Mouse (Mus musculus) c-Kit-positive CD71-positive TER-119-positive erythroid progenitor cells, embryonic 14.5 days (primary cell): ENCODE measurements around the gene Cxcl14.

Experiments used
- DNase-seq: peaks from one replicate; pipeline ENCODE4 v3.0.0-alpha.2; 2013; ENCODE audit warnings: low spot score

The Cxcl14 gene

DNA sequence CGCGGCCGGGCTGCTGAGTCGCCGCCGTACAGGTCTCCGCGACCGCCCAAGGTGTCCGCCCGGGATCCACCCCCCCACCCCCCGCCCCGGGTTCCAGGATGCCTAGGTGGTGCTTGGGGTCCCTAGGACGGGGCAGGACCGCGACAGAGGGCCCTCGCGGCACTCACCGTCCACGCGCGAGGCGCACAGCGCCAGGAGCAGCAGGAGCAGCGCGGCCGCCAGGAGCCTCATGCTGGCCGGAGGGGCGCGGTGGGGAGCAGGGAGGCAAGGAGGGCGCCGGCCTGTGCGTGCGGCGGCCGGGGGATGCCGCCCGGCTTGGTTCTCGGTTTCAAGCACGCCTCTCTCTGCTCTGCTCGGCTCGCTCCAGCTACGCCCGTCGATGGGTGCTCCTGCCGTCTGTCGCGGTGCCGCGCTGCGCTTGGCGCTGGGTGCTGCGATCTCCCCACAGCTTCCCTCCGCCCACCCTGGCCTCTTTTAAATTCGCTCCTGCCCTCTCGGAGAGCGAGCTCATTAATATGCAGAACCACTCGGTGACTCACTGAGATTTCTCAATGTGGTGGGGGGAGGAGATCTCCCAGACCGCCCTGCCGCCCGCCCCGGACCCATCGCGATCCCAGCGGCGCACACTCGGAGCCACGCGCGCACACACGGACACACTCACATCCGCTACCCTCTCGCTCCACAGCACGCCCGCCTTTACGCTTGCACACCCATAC, at the start of gene Cxcl14:
TSS of gene Cxcl14 (minus strand) at position 609 of the 716 bp plus-strand sequence.
- DNase-seq: no peak

DNA sequence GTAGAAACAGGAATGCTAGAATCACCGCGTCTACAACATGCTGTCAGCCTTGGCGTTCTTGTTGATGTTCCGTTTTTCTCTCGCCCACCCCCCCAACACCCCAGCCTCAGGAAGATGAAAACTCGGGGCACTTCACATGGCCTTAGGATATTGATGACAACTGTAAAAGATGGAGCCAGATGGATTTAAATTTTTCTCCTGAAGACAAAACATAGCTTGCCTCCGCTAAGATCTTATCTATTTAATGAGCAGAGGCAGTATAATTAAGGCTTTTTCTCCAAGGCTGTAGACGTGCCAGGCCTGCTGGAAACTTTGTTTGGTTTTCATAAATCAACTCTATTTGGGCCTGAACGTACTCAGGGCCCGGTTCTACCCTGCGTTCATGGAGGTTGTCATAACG, 48.0 kb upstream of the Cxcl14 start:
- no peak for DNase-seq

DNA sequence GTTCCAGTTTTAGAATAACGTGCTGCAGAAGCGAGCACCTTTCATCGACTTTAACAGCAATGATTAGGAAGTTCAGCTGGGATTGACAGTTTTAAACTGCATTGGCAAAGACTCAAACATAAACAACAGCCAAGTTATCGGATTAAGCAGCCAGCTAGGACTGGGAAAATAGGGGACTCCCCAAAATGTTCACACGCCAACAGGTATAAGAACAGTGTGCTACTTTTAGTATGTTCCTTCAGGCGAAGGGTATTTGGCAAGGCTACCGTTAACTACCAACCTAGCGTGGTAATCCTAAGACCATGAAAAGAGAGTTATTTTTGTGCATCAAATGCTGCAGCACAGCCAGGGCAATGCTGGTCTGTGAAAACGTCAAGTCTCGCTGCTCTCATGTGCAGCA, 46.1 kb upstream of the Cxcl14 start:
- no peak for DNase-seq

DNA sequence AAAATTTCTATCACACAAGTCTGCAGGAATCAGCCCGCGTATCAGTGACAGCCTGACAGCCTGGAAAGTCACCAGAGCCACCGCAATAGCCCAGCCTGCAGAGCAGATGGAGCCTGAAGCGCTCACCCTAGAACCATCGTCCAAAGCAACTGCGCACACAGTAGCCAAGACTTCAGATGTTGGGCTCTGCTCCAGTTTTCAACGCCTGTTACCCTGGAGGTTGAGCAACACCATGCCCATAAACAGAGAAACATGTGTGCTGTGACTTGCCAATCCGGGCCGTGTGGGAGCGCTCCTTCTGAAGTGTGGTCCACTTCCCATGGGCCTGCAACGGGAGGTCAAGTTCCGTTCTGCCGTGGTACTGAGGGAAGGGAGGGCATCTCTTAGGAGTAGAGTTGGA, 44.2 kb upstream of the Cxcl14 start:
- no peak for DNase-seq

DNA sequence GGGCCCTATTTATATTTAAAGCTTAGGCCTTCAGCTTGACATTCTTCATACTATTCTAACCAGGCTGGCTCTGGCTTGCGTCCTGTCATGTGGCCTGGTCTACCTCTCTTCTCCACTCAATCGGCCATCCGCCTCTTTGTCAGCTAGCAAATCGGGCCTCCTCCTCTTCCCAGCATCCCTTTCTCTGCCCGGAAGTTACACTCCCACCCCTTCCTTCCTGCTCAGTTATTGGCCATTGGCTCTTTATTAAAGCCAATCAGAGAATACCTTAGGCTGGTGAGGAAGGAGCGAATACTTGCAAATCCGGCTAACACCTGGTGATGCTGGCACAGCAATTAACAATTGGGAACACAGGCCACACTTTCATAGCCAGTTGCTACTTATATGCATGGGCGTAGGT, 43.5 kb upstream of the Cxcl14 start:
- DNase-seq: no peak

DNA sequence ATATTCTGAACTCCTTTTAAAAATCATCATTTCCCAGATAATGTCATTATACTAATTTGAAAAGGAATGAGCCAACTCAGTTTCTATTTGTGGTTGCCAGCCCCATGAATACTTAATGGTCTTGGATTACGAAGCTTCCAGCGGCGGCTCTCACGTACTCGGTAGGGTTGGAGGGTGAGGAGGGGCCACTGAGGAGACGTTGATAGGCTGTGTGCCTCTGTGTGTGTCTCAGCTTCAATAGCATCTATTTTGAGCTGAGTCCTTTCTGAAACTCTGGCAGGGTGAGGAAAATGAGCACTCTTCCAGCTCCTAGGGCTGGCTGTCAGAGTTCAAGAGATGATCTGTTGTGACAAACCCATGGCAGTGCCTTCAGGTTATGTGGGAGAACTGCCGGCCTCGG, 40.6 kb upstream of the Cxcl14 start:
- no peak for DNase-seq

DNA sequence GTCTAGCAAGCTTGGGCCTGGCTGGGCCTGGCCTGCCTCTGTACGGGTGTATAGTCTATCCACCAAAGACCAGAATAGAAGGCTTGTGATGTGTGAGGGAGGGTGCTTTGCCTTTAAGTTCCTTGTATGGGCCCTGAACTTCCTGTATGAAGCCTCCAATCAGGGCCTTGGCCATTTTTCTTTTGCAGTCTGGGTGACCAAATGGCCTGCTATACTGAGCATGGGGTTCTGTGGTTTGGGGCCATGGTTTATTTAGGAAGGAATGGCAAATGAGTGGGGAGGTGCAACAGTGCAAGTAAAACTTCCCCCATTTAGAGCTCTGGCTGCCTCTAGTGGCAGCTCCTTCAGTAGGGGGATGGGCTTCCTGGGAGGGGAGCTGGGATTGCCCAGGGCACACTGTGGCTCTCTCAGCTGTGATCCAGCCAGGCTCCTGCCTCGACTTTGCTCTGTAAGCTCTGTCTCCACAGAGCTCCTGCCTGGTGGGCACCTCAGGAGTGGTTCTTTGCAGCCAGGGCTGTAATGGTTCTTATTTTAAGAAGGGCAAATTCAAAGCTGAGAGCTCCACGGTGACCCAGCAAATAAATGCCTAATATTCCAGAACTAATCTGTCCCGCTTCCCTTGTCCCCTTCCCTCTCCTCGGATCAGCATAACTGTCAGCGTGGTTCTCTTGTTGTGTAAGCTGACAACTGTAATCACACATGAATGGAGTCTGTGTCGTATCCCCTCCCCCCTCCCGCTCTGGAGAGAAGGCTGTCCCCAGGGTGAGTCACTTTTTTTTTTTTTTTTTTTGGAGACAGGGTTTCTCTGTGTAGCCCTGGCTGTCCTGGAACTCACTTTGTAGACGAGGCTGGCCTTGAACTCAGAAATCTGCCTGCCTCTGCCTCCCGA, 38.7 kb upstream of the Cxcl14 start:
- no peak for DNase-seq

DNA sequence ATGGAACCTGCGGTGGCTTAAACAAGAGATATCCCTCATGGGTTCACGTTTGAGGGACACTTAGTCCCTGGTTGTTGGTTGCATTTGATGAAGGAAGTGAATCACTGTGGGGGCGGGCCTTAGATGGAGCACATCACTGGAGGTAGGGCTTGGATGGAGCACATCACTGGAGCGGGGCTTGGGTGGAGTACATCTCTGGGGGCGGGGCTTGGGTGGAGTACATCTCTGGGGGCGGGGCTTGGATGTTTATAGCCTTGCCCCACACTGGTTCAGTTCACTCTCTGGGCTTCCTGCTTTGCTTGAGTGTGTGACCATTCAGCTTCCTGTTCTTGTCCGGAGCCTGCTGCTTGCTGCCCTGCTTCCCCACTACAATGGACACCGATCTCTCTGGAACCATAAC, 37.9 kb upstream of the Cxcl14 start:
- DNase-seq: peak; percentile 9

DNA sequence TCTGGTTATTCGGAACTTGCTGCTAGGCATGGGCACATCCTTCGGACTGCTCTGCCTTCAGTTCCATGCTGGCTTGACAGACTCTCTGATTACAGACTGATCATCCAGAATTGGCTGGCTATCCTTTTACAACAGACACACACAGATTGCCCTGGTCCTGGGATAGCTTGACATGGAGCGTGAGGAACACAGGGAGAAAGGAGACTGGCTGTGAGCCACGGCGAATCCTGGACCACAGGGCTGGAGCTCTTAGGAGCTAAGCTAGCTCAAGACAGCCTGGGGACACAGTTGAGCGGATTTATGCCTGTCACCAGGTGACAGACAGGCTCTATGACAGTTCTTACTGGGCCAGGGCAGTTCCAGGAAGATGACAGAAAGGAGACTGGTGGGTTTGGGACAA, 36.0 kb upstream of the Cxcl14 start:
- no peak for DNase-seq

DNA sequence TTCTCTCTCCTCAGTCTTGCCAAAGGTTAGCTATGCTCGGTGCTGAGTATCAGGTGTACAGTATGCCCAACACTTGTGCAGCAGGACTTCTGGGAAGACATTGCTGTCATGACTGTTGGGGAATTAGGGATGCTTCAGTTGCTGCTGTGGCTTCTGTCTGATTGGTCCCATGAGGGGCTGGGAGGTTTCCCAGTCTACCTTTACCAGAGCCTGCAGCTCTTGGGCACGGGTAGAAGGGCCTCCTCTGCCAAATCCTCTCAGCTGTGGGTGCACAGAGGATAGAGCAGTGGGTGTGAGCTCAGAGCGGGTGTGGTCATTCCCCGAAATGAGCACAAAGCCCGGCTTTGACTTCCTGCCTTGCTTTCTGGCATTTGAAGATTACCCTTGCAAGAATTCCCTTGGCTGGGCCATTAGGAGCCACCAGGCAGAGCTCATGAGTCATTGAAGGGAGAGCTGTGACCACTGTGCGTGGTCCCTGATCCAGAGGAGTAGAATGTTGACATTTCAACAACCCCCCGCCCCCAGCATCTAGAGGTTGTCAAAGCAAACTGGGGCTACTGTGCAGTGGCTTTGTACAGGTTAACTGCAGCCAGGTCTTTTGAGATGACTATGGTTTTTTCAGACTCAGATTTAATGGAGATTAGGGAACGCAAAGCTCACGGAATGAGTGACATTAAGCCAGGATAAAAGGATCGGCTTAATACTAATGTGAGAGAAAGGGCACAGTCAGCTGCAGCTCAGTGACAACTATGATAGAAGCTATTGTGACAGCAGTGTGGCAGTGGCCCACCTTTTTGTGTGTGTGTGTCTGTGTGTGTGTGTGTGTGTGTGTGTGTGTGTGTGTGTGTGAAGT, 34.5 kb upstream of the Cxcl14 start:
- DNase-seq: no peak

DNA sequence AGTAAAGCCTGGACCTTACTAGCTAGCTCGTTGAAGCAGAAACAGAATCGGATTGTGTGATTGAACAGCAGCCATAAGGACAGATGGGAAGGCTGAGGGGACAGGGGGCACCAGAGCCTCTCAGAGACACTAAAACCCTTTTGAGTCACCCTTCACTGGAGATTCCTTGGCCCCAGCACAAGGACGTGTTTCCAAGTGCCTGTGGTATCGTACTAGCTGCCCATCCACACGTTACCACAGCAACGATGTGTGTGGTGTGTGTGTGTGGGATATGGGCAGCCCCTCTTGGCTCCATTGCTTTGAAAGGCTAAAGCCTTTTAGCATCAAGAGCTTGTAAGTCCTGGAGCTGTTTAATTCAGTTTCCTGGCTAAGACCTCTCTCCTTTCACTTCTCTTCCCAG, 33.4 kb upstream of the Cxcl14 start:
- no peak for DNase-seq

DNA sequence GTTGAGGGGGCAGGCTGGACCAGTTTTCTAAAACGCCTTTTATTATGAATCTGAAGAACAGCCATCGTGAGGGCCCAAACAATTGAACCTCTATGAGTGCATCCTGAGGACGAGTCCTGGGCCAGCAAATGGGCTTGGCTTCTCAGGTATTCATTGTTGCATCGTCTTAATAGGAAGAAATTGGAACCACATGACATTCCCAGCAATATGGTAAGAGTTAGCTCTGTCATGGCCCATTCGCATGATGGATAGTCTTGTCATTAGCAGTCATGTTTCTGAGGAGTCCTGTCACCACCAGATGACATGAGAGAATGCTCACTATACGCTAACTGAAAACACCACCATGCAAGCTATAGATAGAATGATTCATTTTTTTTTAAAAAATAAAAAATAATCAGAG, 32.8 kb upstream of the Cxcl14 start:
- no peak for DNase-seq

DNA sequence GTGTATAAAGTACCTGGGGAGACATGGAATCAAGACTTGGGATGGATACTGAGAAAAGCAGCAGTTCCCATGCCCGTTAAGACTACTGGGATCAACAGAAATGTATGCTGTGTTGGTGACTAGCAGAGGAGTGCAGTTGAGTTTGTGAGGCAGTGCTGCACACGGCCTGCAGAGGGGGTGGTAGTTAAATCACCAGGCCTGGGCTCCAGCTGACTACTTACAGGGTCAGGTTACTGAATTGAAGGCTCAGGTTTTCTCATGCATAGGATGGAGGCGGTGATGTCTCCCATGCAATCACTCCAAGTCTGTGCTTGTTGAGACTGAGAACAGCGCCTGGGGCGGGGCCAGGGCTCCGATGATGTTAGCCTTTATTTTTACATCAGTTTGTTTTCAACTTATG, 31.4 kb upstream of the Cxcl14 start:
- DNase-seq: no peak

DNA sequence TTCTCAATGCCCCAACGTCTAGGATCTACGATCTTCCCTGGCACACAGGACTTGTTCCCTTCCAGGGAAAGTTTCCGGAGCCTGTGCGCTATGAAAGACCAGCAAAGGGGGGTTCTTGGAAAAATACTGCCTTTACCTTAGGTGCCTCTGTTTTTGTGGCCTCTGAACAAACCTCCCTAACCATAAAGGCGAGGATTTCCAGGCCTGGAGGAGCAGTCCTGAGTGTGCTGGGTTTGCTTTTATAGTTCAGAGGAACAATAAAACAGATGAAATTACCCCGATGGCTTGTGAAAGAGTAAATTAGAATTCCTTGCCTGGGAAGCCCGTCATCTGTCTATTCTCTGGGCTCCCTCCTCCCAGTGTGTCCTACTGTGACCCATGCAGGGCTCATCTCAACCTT, 25.3 kb upstream of the Cxcl14 start:
- DNase-seq: no peak

DNA sequence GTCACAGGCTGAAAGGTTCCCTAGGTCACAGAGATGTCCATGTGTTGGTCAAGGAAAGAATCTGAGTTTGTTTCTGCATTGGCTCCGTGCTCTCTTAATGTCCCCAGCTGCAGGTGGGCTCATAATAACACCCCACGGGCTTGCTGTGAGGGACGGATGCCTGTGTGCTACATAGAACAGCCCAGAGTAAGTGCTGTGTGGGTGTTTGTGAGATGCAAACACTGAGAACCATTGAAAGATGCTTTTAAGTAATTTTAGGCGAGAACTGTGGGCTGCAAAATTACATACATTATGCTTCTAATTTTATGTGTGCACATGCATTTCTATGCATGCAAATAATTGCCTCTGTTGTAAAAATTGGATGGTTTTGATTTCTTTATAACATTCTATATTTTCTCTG, 20.6 kb upstream of the Cxcl14 start:
- no peak for DNase-seq

DNA sequence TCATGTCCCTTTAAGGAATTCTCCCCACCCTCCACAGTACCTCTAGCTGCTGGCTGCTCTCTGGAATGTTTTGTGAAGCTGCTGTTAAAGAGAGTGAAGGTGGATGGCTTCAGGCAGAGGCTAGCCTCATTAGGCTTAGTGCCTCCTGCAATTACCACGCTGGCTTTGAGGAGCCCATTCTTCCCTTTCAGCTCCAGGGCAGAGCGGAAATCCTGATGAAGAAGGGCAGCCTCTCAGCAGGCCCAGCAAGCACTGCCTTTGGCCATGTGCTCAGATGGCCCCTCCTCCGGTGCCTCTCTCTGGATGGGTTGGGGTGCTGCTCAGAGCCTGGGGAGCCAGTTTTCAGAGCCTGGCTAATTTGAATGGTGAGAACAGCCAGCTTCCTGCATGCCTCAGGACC, 18.9 kb upstream of the Cxcl14 start:
- no peak for DNase-seq

DNA sequence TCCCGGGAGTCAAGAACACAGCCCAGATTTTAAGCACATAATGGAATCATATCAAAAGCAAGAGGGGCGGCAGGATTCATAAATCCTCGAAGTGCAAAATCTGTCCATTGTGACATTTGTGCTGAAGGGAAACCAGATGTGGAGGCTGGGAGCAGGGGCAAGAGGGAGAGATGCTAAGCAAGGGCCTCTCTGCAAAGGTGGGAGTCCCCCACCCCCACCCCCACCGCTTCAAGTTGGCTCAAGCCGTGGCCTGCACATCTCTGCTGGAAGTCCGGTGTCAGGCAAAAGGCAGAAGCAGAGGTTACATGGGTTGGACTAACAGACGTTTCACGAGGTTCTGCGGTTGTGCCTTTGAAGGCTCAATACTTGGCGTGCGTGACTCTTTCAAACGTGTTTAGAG, 8.7 kb upstream of the Cxcl14 start:
- no peak for DNase-seq

DNA sequence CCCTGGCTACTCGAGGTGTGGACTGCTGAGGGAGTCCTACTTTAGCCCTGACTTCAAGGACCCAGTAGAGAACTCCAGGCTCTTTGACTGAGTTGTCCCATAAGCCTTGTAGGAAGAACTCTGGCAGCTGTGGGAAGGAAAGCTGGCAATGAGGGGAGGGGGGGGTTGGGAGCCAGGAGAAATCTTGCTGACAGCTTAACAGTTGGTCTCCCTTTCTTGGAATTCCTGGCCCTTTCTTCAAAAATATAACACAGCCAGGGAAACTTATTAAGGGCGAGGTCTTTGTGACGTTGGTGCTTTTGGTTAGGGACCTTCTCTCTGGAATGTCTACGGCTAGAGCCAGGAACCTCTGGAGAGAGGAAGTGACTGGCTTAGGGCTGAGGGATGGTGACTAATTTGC, 8.1 kb upstream of the Cxcl14 start:
- no peak for DNase-seq

DNA sequence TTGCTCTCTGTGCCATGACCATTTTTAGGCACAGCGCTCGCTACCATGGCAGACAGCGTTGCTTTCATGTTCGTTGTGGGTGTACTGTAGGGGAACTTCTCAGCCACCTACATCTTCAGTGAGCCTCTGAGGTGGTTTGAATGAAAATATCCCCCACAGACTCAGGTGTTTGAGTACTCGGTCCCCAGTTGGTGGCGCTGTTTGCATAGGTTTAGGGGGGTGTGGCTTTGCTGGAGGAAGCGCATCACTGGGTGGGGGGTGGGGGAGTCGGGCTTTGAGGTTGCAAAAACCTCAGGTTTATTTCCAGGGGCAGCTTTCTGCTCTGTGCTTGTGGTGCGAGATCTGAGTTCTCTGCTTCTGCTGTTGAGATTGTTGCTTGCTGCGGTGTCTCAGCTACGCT, 3.0 kb upstream of the Cxcl14 start:
- no peak for DNase-seq

DNA sequence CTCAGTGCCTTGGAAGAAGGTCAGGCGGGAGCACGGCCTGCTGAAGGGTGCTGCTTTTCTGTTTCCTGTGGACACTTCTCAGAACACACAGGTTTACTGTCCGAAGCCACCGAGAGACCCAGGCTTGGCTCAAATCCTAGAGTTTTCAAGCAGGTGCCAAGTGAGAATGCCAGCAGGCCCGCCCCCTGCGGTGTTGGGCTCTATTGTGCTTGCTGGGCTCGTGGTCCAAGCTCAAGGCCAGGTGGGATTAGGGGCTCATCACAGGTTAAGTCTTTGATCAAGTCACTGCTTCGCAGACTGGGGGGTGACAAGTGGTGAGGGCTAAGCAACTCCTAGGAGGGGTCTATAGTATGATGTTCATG, 289 bp upstream of the Cxcl14 start:
- no peak for DNase-seq

DNA sequence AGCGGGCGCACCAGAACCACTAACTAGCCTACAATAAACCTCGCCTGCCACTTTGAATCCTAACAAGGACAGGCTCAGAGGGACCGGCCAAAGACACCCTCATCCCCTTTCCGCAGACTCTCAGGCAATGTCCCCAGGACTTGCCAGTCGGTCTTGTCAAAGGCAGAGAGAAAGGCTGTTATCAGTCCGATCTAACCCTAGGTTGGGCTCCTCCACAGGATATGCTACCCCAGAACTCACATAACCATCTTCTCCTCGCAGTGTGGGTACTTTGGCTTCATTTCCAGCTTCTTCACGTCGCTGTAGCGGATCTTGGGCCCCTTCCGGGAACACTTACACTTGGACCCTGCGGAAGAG, 787 bp downstream of the Cxcl14 start:
- no peak for DNase-seq

DNA sequence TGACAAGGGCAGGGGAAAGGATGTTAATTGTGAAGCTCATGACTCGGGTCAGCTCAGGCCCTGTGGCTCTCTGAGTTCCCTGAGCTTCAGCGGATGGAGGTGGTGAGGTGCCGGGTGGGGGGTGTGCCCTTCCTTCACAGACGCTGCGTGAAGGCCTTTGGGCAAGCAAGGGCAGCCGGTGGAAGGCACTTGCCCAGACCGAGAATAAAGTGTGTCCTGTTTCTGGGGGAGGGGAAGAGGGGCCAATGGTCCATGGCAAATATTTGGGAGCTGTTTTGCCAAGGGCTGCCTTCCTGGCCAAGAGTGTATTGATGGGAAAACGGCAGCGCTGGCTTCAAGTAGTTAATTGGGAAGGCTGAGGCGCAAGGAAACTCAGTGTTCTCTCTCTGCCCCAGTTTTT, 1.4 kb downstream of the Cxcl14 start:
- no peak for DNase-seq

DNA sequence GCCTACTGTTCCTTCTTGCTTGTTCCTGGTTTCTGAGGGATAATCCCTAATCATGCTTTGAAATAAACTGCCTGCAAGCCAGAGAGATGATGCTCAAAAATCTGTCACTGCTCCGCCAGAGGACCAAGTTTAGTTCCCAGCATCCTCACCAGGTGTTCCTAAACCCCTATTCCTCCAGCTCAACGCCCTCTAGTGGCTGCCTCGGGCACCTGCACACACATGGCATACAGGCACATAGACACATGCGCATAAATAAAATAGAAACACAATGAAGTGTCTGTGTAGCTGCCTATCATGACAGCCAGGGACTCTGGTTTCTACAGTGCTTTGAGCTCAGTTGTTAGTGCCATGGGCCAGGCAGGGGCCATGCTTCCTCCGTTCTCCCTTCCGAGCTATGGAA, 6.4 kb downstream of the Cxcl14 start:
- no peak for DNase-seq
